Mouse (Mus musculus): ENCODE data around the gene Isoc2a.

DNA sequence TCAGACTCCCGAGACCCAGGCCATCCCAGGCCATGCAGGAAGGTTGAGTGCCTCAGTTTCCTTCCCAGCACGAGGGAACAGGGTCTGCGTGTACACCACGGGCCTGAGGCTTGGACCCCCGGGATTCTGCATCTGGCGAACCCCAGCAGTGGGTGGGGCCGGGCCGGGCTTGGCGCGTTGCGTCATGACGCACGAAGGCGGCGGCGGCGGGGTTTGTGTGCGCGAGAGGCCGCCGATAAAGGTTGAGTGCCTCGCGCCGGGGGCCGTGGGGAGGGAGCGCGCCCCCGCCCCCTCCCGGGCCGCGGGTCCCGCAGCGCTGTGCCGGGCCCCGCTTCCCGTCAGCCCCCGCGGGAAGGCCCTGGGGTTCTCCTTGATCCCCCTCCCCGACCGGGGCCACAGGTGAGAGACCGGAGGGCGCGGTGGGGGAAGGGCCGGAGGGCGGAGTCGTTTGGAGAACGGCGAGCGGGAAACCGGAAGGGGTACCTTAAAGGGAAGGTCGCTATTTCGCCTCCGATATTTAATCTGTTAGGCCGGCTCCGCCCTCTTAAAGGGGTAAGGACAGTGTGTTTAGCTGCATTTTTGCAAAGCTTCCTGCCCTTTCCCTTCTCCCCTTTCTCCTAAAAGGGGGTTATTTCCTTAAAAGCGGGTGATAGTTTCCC lies 38.2 kb downstream of the Isoc2a start, which contains the start of gene Zfp628:
- TF ChIP-seq POLR2A (IDR thresholded peaks at IDR 0.05; ENCODE audit: low read depth, low read length) (peak; percentile 67), CTCF (IDR thresholded peaks at IDR 0.05; ENCODE audit: extremely low read depth, insufficient read depth, insufficient read length, insufficient replicate concordance) (no peak)

Measured in spleen, adult 2 months (tissue).